Mouse (Mus musculus): ENCODE measurements at regions not wholly inside any gene's neighbourhood (a gene's known extent, or its start where the extent isn't known, plus 50 kb on each side); places are given as distances from the start of the nearest gene placed in this dataset.
"Not testable (repeated sequence)": the region's sequence is repeated elsewhere in the genome, so short reads cannot be mapped to it uniquely, and the experiment has no call there.

GRCm38 (mm10) chr9:31653788-31654187 lies 189.5 kb upstream of the Tmem45b start:
- no peak for DNase-seq (ENCODE audit: low spot score)

DNA sequence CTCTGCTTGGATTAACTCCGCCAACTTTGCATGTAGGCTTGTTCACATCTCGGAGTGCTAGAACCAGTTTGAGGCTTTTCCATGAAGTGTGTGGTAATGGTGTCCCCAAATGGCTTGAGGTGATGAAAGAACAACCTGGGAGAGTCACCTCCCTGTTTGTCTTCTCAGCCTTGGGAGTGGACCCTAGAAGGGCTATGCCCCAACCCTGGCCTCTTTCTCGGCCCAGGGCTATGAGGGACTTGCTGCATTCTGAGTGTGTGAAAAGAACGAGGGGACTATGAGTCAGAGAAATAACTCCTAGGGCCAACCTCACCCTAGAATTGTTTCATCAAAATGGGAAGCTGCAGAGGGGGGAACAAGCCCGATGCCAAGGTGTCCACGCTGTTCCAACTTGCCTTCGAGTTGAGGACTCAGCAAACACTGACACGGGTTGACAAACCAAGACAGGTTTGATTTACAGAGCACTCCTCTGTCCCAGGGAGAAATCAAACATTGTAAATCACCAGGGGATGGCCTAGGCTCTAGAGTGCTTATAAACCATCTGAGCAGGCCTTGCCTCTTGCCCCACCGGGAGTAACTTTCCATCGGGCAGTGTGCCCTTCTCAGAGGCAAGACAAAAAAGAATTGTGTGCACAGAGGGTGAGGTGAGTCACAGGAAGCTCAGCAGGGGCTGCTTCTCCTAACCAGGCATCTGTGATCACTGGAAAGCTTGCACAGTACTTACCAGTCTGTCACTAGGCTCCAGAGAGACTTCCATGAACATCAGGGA lies 186.3 kb upstream of the Tmem45b start:
- DNase-seq (ENCODE audit: low spot score) = no peak

- no peak for DNase-seq (ENCODE audit: low spot score)
Observed at GRCm38 (mm10) chr9:31649073-31649472, 184.8 kb upstream of the Tmem45b start.

- DNase-seq (ENCODE audit: low spot score) = no peak
Observed at GRCm38 (mm10) chr9:31648551-31648950, 184.3 kb upstream of the Tmem45b start.

- DNase-seq (ENCODE audit: low spot score) = no peak
Observed at GRCm38 (mm10) chr9:31645114-31645513, 180.9 kb upstream of the Tmem45b start.

- DNase-seq (ENCODE audit: low spot score) = no peak
Observed at GRCm38 (mm10) chr9:31644106-31644505, 179.8 kb upstream of the Tmem45b start.

GRCm38 (mm10) chr9:31642169-31642568 lies 177.9 kb upstream of the Tmem45b start:
- DNase-seq (ENCODE audit: low spot score) = no peak

DNA sequence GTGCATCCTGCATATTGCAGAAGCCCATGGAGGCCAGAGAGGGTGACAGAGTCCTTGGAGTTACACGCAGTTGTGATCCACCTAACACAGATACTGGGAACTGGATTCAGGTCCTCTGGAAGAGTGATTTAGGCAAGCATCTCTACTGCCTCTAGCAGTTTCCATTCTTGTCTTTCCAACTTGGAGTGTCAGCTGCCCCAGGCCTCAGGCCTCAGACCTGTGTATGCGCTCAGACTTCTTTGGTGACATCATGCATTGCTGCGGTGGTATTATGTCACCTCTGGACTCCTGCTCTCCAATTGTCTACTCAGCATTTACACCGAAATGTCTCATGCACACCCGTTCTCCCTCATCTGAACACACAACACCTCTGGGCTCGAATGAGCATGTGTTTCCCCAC lies 164.0 kb upstream of the Tmem45b start:
- DNase-seq (ENCODE audit: low spot score) = no peak

DNA sequence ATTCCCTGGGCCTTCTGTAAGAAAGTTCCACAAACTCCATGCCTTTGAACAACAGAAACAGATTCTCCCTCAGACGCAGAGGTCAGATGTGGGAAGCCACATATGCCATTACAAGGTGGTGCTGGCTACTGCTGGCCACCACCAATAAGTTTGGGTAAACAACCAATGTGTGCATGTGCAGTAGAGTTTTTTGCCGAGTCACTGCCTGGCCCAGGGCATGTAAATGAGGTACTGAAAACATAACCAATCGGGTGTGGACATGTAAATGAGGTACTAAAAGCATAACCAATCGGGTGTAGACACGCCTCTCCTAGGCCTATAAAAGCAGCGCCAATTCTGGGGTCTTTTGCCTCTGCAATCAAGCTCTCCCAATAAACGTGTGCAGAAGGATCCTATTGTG lies 157.3 kb upstream of the Tmem45b start:
- not testable (repeated sequence) for DNase-seq (ENCODE audit: low spot score)

DNA sequence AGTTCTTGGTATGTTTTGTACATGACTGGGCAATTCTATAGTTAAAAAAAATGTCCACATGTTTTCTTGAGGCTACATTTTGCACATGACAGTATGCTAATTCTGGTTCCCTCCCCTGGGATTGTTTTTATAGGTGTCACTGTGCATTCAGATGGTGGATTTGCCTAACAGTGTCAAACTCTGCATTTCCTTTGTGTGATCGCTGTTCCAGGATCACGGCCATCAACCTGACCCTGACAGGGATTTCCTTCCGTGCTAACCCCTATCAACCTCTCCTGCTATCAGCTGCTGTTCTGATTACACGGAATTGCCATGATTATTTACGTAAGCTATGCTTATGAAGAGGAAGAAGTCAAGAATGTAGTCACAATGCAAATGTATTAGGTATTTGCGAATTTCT lies 155.1 kb upstream of the Tmem45b start:
- DNase-seq (ENCODE audit: low spot score) = no peak

DNA sequence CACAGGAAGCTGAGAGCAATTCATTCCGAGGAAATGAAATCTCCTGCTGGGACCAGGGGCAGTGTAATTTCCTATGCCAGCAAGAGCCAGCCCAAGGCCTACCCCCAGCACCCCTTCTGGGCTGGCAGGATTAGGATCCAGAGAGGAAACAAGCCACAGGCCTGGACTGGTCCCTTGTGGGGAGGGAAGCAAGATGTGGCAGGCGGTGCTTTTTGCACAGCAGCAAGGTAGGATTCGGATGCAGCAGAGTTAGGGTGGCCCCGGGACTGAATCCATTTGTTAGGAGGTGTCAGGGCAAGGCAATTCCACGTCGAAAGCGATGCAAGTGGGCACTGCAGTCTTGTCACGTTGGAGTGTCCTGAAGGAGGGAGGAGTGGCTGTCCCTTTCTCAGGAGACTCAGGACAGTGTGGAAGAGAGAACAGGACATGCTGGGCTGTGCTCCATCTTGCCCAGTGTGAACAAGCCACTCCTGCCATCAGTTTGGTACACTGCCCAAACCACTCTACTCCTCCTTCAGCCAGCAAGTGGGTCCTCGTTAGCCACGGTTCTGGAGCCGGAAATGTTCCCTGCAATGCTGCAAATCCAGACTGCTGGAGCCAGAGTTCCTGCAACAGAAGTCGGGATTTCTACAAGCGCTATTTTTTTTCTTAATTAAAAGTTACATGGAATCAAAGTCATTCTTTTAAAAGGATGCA lies 150.1 kb upstream of the Tmem45b start:
- no peak for DNase-seq (ENCODE audit: low spot score)

- no peak for DNase-seq (ENCODE audit: low spot score)
Observed at GRCm38 (mm10) chr9:31611036-31611695, 146.9 kb upstream of the Tmem45b start.

GRCm38 (mm10) chr9:31610631-31611030 lies 146.4 kb upstream of the Tmem45b start:
- DNase-seq (ENCODE audit: low spot score) = no peak

GRCm38 (mm10) chr9:31610212-31610611 lies 145.9 kb upstream of the Tmem45b start:
- no peak for DNase-seq (ENCODE audit: low spot score)

DNA sequence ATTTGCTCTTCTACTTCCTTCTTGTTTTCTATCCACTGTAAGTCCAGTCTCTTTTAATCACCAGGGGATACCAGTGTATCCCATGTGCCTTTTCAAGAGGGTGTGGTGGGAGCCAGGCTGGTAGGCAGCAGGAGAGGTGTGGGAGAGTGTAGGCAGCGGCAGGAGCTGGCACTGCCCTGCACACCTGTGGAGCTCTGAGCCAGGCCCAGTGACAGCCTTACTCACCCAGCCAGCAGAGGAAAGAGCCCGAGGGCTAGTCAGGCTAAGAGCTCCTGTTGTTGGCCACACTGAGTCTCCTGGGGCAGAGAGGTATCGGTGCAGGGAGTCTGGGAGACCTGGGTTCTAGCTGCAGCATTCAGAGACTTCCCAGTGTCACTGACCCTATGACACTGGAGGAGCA lies 145.5 kb upstream of the Tmem45b start:
- DNase-seq (ENCODE audit: low spot score) = no peak

- no peak for DNase-seq (ENCODE audit: low spot score)
Observed at GRCm38 (mm10) chr9:31608084-31608870, 144.0 kb upstream of the Tmem45b start.

DNA sequence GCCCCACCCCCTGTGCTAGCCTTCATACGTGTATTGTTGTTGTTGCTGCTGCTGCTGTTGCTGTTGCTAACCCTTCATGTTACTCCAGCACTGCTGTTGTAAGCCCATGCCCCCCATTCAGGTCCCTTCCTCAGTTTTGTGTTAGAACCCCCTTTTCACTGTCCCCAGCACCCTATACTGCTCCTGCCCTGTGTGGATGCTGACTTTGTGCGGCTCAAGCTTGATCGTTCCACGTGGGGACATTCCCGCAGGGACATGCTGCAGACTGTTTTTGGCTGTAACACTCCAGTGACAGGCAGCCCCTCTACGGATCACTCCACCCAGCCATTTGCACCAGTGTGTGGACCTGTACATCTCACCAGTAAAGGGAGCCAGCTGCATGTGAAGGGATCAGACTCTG lies 142.7 kb upstream of the Tmem45b start:
- DNase-seq (ENCODE audit: low spot score) = no peak

DNA sequence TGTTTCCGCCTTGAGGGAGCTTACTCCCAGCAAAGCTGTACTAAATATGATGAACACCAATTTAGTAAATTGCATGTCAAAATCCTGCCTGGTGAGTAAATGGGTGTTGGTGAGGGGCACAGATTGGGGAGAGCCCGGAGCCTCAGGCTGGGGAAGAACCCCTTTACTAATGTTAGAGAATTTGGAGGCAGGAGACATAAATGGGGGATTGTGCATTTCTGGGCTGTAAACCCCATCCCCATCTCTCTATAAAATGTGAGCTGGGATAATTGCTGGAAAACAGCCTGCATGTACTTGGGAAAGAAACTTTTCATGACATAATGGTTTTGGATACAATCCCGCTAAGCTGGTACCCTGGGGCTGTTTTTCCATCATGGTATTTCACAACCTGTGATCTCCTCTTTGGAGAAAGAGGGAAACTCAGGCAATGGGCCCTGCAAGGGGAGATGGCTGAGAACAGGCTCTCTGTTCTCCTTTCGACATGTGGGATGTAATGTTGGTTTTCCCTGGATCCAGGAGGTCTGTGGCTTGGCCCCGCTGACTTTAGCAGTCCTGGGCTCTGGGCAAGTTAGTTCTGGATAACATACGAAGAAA lies 140.3 kb upstream of the Tmem45b start:
- DNase-seq (ENCODE audit: low spot score) = no peak

GRCm38 (mm10) chr9:31602707-31603106 lies 138.4 kb upstream of the Tmem45b start:
- no peak for DNase-seq (ENCODE audit: low spot score)

GRCm38 (mm10) chr9:31595096-31595495 lies 130.8 kb upstream of the Tmem45b start:
- no peak for DNase-seq (ENCODE audit: low spot score)

DNA sequence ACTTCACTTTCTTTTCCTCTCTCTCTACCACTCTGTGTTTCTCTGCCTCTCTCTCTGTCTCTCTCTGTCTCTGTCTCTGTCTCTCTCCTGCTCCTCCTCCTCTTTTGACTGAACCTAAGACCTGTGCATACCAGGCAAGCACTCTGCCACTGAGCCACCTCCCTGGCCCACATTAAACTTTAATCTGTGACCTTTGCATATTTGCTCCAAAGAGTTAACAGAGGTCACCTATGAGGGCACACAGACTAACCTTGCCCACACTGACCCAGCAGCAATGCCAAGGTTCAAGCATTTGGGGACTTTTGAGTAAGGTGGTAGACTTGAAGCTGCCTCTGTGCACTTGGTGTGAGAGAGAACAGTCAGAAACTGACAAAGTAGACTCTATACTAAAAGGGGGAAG lies 123.4 kb upstream of the Tmem45b start:
- no peak for DNase-seq (ENCODE audit: low spot score)

DNA sequence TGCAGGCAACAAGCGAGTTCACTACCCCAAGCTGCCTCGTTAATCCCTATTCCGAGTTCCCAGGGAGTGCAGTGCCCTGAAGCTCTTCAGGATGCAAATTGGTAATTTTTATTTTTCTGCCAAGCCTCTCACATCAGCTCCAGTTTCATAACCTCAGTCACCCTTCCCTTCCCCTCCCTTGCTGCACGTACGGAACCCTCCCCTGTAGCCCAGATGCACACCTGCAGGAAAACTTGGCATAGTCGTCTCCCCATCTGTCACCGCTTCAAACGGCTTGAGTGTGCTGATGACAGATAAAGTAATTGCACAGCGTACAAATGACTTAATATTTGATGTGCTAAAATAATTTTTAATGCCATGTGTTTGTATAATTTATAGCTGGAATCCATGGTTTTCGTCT lies 119.7 kb upstream of the Tmem45b start:
- no peak for DNase-seq (ENCODE audit: low spot score)
